Mouse (Mus musculus) ES-E14 (cell line): ENCODE results near the gene Map4.

Experiments used
- CHD2 ChIP-seq: IDR thresholded peaks from 2 replicates; pipeline ENCODE4 v1.6.1; 2014; ENCODE audit warnings: mild to moderate bottlenecking, low read depth, low read length, inconsistent platforms
- MAFK ChIP-seq: IDR thresholded peaks from 2 replicates; pipeline ENCODE4 v1.6.1; 2014; ENCODE audit warnings: mild to moderate bottlenecking, low read depth, low read length, inconsistent platforms; ENCODE audit not compliant: insufficient read depth
- ZC3H11A ChIP-seq: IDR thresholded peaks from 2 replicates; pipeline ENCODE4 v1.6.1; 2012; ENCODE audit warnings: low read depth, mild to moderate bottlenecking, inconsistent platforms, low read length, borderline replicate concordance
- ZNF384 ChIP-seq: IDR thresholded peaks from 2 replicates; pipeline ENCODE4 v1.6.1; 2012; ENCODE audit warnings: low read depth, low read length, inconsistent platforms

DNA sequence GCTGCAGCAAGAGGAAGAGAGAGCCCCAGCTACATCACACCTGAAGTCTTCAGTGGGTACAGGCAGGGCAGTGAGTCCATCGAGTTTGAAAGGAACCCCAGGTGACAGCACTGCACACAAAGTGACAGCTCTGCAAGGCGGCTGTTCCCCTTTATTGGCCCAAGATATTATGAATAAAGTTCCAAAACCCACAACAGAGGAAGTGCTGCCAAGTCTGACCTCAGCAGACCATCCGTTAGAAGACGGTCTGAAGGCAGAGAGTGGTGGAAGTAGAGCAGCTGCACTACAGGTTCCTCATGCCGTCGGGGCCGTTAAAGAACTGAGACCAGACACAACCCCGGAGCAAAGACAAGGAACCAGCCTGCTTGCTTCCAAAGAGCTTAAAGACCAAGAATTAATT lies 106.6 kb downstream of the Map4 start:
- TF ChIP-seq MAFK = no peak
- no peak for TF ChIP-seq ZNF384
- no peak for TF ChIP-seq ZC3H11A
- no peak for TF ChIP-seq CHD2
